Mouse (Mus musculus) small intestine, adult 2 months (tissue): ENCODE data around the gene H3f3a.

Experiments used
- CTCF ChIP-seq: fragments of 200-500 bp; IDR thresholded peaks from 2 replicates; pipeline ENCODE4 v1.5.1; 2012; ENCODE audit warnings: low read depth, mild to moderate bottlenecking, control low read depth, inconsistent platforms, low read length, moderate library complexity, mixed read lengths; ENCODE audit not compliant: insufficient replicate concordance, insufficient read length; ENCODE audit errors: extremely low read depth
- POLR2A ChIP-seq: fragments of 200-500 bp; IDR thresholded peaks from 2 replicates; pipeline ENCODE4 v1.6.1; 2012; ENCODE audit warnings: low read depth, mild to moderate bottlenecking, control low read depth, inconsistent platforms, low read length, moderate library complexity

- TF ChIP-seq CTCF (no peak), POLR2A (no peak)
These were observed 13.7 kb downstream of the H3f3a start for GRCm38 (mm10) chr1:180800022-180800421.
